Mouse (Mus musculus): ENCODE results near the gene Gm8909. TPM values are rescaled to one million over a fixed set of nuclear protein-coding genes. Genes with fewer than 3 reads are reported as not detected.
"Not testable (repeated sequence)": the region's sequence is repeated elsewhere in the genome, so short reads cannot be mapped to it uniquely, and the experiment has no call there.

Gene Gm8909
- total and polyA plus RNA-seq, 3 experiments: 0.25 to 35.5 TPM; not detected in 1

GRCm38 (mm10) chr17:36121352-36122020 is 46.9 kb downstream of the Gm8909 start, which contains the start of gene Gm19684:
Gene Gm19684 (plus strand): TSS chr17:36121678.
- peak within 1 kb of the TSS; percentile 34 to 57 (median 47) for H3K4me3 ChIP-seq (replicated peaks in 1 of 3; ENCODE audit: low read depth in 2 of 3, low read length in 2 of 3, poor library complexity in 1 of 3)
- H3K9ac ChIP-seq (ENCODE audit: insufficient read depth, low read depth): peak within 1 kb of the TSS; percentile 78
- H3K36me3 ChIP-seq (replicated peaks in 1 of 2; ENCODE audit: control insufficient read depth in 1 of 2, insufficient read depth in 1 of 2, low read length in 1 of 2); in situ Hi-C loops (cut with MboI; ENCODE audit: low pct_ligation_motif_present, low pct_unique_long_range_greater_than_20kb, low sequenced_read_pairs); H3K27me3 ChIP-seq (replicated peaks); H3K4me2 ChIP-seq (ENCODE audit: insufficient read depth, low read depth, poor library complexity, severe bottlenecking); H3K27ac ChIP-seq (ENCODE audit: insufficient read depth, low read depth); dilution Hi-C loops (cut with MboI; ENCODE audit: extremely low pct_ligation_motif_present, extremely low pct_unique_long_range_greater_than_20kb, low sequenced_read_pairs); H3K79me2 ChIP-seq (replicated peaks; ENCODE audit: control insufficient read depth, extremely low read depth, insufficient read depth, poor library complexity, severe bottlenecking); H3K9me3 ChIP-seq (replicated peaks; ENCODE audit: low read length): not testable (repeated sequence)
- TF ChIP-seq POLR2A (IDR thresholded peaks at IDR 0.05; ENCODE audit: low read depth, low read length) (peak; percentile 50; the same call in 1 of the 2 replicates), NELFE (IDR thresholded peaks at IDR 0.05; ENCODE audit: low read depth, low read length) (peak; percentile 31; the same call in 1 of the 2 replicates)
- peak; percentile 46 for DNase-seq (ENCODE audit: extremely low read depth)
- peaks cover 4 to 13% of the 10 kb centered on the region in 2 experiments; a peak in 2 of 4 replicates for H3K4me1 ChIP-seq (ENCODE audit: control insufficient read depth in 1 of 2, insufficient read depth in 2 of 2)

- Histone ChIP-seq H3K9ac (ENCODE audit: insufficient read depth, low read depth) (peak overlapping the region; percentile 78), H3K4me1 (ENCODE audit: control insufficient read depth in 1 of 2, insufficient read depth in 2 of 2) (peaks cover 4 to 13% of the 10 kb centered on the region in 2 experiments; a peak in 2 of 4 replicates), H3K4me3 (replicated peaks in 1 of 3; ENCODE audit: low read depth in 2 of 3, low read length in 2 of 3, poor library complexity in 1 of 3) (peak overlapping the region in 2 of 3 experiments; percentile 47 to 57)
- H3K9me3 ChIP-seq (replicated peaks; ENCODE audit: low read length); dilution Hi-C loops (cut with MboI; ENCODE audit: extremely low pct_ligation_motif_present, extremely low pct_unique_long_range_greater_than_20kb, low sequenced_read_pairs); H3K36me3 ChIP-seq (replicated peaks in 1 of 2; ENCODE audit: control insufficient read depth in 1 of 2, insufficient read depth in 1 of 2, low read length in 1 of 2); H3K79me2 ChIP-seq (replicated peaks; ENCODE audit: control insufficient read depth, extremely low read depth, insufficient read depth, poor library complexity, severe bottlenecking); in situ Hi-C loops (cut with MboI; ENCODE audit: low pct_ligation_motif_present, low pct_unique_long_range_greater_than_20kb, low sequenced_read_pairs); H3K4me2 ChIP-seq (ENCODE audit: insufficient read depth, low read depth, poor library complexity, severe bottlenecking); DNase-seq (ENCODE audit: extremely low read depth); H3K27ac ChIP-seq (ENCODE audit: insufficient read depth, low read depth); H3K27me3 ChIP-seq (replicated peaks): not testable (repeated sequence)
Measured at GRCm38 (mm10) chr17:36120839-36121238, 47.5 kb downstream of the Gm8909 start.

GRCm38 (mm10) chr17:36116545-36116944 is 51.8 kb downstream of the Gm8909 start:
- in situ Hi-C loops (cut with MboI; ENCODE audit: low pct_ligation_motif_present, low pct_unique_long_range_greater_than_20kb, low sequenced_read_pairs): loop anchor here (10.0 kb wide), 1 partner anchor 82 kb away; the partner anchor contains the start of gene H2-T23

More at GRCm38 (mm10) chr17:36116545-36116944, 51.8 kb downstream of the Gm8909 start:
- H3K9me3 ChIP-seq (replicated peaks; ENCODE audit: low read length); H3K4me2 ChIP-seq (ENCODE audit: insufficient read depth, low read depth, poor library complexity, severe bottlenecking); dilution Hi-C loops (cut with MboI; ENCODE audit: extremely low pct_ligation_motif_present, extremely low pct_unique_long_range_greater_than_20kb, low sequenced_read_pairs); H3K79me2 ChIP-seq (replicated peaks; ENCODE audit: control insufficient read depth, extremely low read depth, insufficient read depth, poor library complexity, severe bottlenecking); DNase-seq (ENCODE audit: extremely low read depth); H3K36me3 ChIP-seq (replicated peaks in 1 of 2; ENCODE audit: control insufficient read depth in 1 of 2, insufficient read depth in 1 of 2, low read length in 1 of 2); H3K9ac ChIP-seq (ENCODE audit: insufficient read depth, low read depth); H3K27ac ChIP-seq (ENCODE audit: insufficient read depth, low read depth); H3K27me3 ChIP-seq (replicated peaks); H3K4me3 ChIP-seq (replicated peaks in 1 of 3; ENCODE audit: low read depth in 2 of 3, low read length in 2 of 3, poor library complexity in 1 of 3): not testable (repeated sequence)
- H3K4me1 ChIP-seq (ENCODE audit: control insufficient read depth in 1 of 2, insufficient read depth in 2 of 2): peaks cover 4 to 13% of the 10 kb centered on the region in 2 experiments; a peak in 2 of 4 replicates

Other genes with a start within 250 kb of the Gm8909 start
- gene Abcf1, start 198.8 kb downstream of the Gm8909 start, total RNA-seq (2012; rRNA removed): 110 and 136 TPM in 2 replicates
- gene Abcf1, start 198.8 kb downstream of the Gm8909 start, total RNA-seq (2014; rRNA removed): 52.8 and 52.9 TPM in 2 replicates
- 290 and 352 TPM in 2 replicates for gene Abcf1, start 198.8 kb downstream of the Gm8909 start, polyA plus RNA-seq (2012; ENCODE audit: insufficient read length, low read depth)
- gene Gnl1, start 188.7 kb downstream of the Gm8909 start, total RNA-seq (2012; rRNA removed): 24.3 and 29.0 TPM in 2 replicates
- gene Gnl1, start 188.7 kb downstream of the Gm8909 start, total RNA-seq (2014; rRNA removed): 15.9 and 18.7 TPM in 2 replicates
- 33.4 and 41.1 TPM in 2 replicates for gene Gnl1, start 188.7 kb downstream of the Gm8909 start, polyA plus RNA-seq (2012; ENCODE audit: insufficient read length, low read depth)
- 5.5 and 8.3 TPM in 2 replicates for gene Prr3, start 188.3 kb downstream of the Gm8909 start, total RNA-seq (2012; rRNA removed)
- 2.3 and 4.0 TPM in 2 replicates for gene Prr3, start 188.3 kb downstream of the Gm8909 start, total RNA-seq (2014; rRNA removed)
- gene Prr3, start 188.3 kb downstream of the Gm8909 start, polyA plus RNA-seq (2012; ENCODE audit: insufficient read length, low read depth): 30.6 and 32.0 TPM in 2 replicates
- 9.8 and 16.1 TPM in 2 replicates for gene H2-T24, start 148.0 kb downstream of the Gm8909 start, total RNA-seq (2012; rRNA removed)
- 6.6 and 7.6 TPM in 2 replicates for gene H2-T24, start 148.0 kb downstream of the Gm8909 start, total RNA-seq (2014; rRNA removed)
- gene H2-T24, start 148.0 kb downstream of the Gm8909 start, polyA plus RNA-seq (2012; ENCODE audit: insufficient read length, low read depth): 8.9 and 9.3 TPM in 2 replicates
- 21.8 and 23.0 TPM in 2 replicates for gene H2-T23, start 135.7 kb downstream of the Gm8909 start, total RNA-seq (2012; rRNA removed)
- gene H2-T23, start 135.7 kb downstream of the Gm8909 start, total RNA-seq (2014; rRNA removed): 35.6 and 38.8 TPM in 2 replicates
- 42.1 and 75.0 TPM in 2 replicates for gene H2-T23, start 135.7 kb downstream of the Gm8909 start, polyA plus RNA-seq (2012; ENCODE audit: insufficient read length, low read depth)
- gene H2-T22, start 125.8 kb downstream of the Gm8909 start, total RNA-seq (2012; rRNA removed): 9.6 and 10.6 TPM in 2 replicates
- 14.9 and 16.4 TPM in 2 replicates for gene H2-T22, start 125.8 kb downstream of the Gm8909 start, total RNA-seq (2014; rRNA removed)
- 19.8 and 26.1 TPM in 2 replicates for gene H2-T22, start 125.8 kb downstream of the Gm8909 start, polyA plus RNA-seq (2012; ENCODE audit: insufficient read length, low read depth)
- 0.80 and 1.1 TPM in 2 replicates for gene Gm6034, start 125.6 kb downstream of the Gm8909 start, total RNA-seq (2012; rRNA removed)
- 0.42 TPM in 1 of 2 replicates, not detected in the other for gene Gm6034, start 125.6 kb downstream of the Gm8909 start, total RNA-seq (2014; rRNA removed)
- gene Gm6034, start 125.6 kb downstream of the Gm8909 start, polyA plus RNA-seq (2012; ENCODE audit: insufficient read length, low read depth): 1.7 and 2.1 TPM in 2 replicates
- gene Gm11127, start 110.2 kb downstream of the Gm8909 start, total RNA-seq (2012; rRNA removed): 23.8 and 25.1 TPM in 2 replicates
- gene Gm11127, start 110.2 kb downstream of the Gm8909 start, total RNA-seq (2014; rRNA removed): 1.2 and 2.0 TPM in 2 replicates
- 0.27 and 0.37 TPM in 2 replicates for gene Gm11127, start 110.2 kb downstream of the Gm8909 start, polyA plus RNA-seq (2012; ENCODE audit: insufficient read length, low read depth)
- gene Gm19684, start 46.9 kb downstream of the Gm8909 start, total RNA-seq (2012; rRNA removed): 0.34 and 0.55 TPM in 2 replicates
- 0.35 TPM in 1 of 2 replicates, not detected in the other for gene Gm19684, start 46.9 kb downstream of the Gm8909 start, total RNA-seq (2014; rRNA removed)
- 0.87 and 0.93 TPM in 2 replicates for gene Gm19684, start 46.9 kb downstream of the Gm8909 start, polyA plus RNA-seq (2012; ENCODE audit: insufficient read length, low read depth)
- not detected in 2 replicates for gene Gm7030, start 39.1 kb downstream of the Gm8909 start, total RNA-seq (2012; rRNA removed)
- gene Gm7030, start 39.1 kb downstream of the Gm8909 start, total RNA-seq (2014; rRNA removed): not detected in 2 replicates
- gene Gm7030, start 39.1 kb downstream of the Gm8909 start, polyA plus RNA-seq (2012; ENCODE audit: insufficient read length, low read depth): not detected in 2 replicates
- not detected in 2 replicates for gene H2-T3, start 21.8 kb upstream of the Gm8909 start, total RNA-seq (2012; rRNA removed)
- gene H2-T3, start 21.8 kb upstream of the Gm8909 start, total RNA-seq (2014; rRNA removed): not detected in 2 replicates
- gene H2-T3, start 21.8 kb upstream of the Gm8909 start, polyA plus RNA-seq (2012; ENCODE audit: insufficient read length, low read depth): 0.74 and 1.3 TPM in 2 replicates
- 53.8 and 59.7 TPM in 2 replicates for gene Rpp21, start 89.5 kb upstream of the Gm8909 start, total RNA-seq (2012; rRNA removed)
- 22.5 and 25.4 TPM in 2 replicates for gene Rpp21, start 89.5 kb upstream of the Gm8909 start, total RNA-seq (2014; rRNA removed)
- gene Rpp21, start 89.5 kb upstream of the Gm8909 start, polyA plus RNA-seq (2012; ENCODE audit: insufficient read length, low read depth): 44.2 and 50.5 TPM in 2 replicates
- 10.4 and 12.6 TPM in 2 replicates for gene Trim39, start 103.7 kb upstream of the Gm8909 start, total RNA-seq (2012; rRNA removed)
- 11.1 and 12.3 TPM in 2 replicates for gene Trim39, start 103.7 kb upstream of the Gm8909 start, total RNA-seq (2014; rRNA removed)
- gene Trim39, start 103.7 kb upstream of the Gm8909 start, polyA plus RNA-seq (2012; ENCODE audit: insufficient read length, low read depth): 14.2 and 14.5 TPM in 2 replicates
- 6.0 and 7.0 TPM in 2 replicates for gene H2-M10.2, start 118.0 kb upstream of the Gm8909 start, total RNA-seq (2012; rRNA removed)
- gene H2-M10.2, start 118.0 kb upstream of the Gm8909 start, total RNA-seq (2014; rRNA removed): not detected in 2 replicates
- gene H2-M10.2, start 118.0 kb upstream of the Gm8909 start, polyA plus RNA-seq (2012; ENCODE audit: insufficient read length, low read depth): 0.26 TPM in 1 of 2 replicates, not detected in the other
- 16.7 and 21.4 TPM in 2 replicates for gene H2-M10.1, start 157.6 kb upstream of the Gm8909 start, total RNA-seq (2012; rRNA removed)
- 0.43 and 0.78 TPM in 2 replicates for gene H2-M10.1, start 157.6 kb upstream of the Gm8909 start, total RNA-seq (2014; rRNA removed)
- 0.66 and 1.5 TPM in 2 replicates for gene H2-M10.1, start 157.6 kb upstream of the Gm8909 start, polyA plus RNA-seq (2012; ENCODE audit: insufficient read length, low read depth)
- gene H2-M10.3, start 199.9 kb upstream of the Gm8909 start, total RNA-seq (2012; rRNA removed): 0.13 and 0.17 TPM in 2 replicates
- not detected in 2 replicates for gene H2-M10.3, start 199.9 kb upstream of the Gm8909 start, total RNA-seq (2014; rRNA removed)
- gene H2-M10.3, start 199.9 kb upstream of the Gm8909 start, polyA plus RNA-seq (2012; ENCODE audit: insufficient read length, low read depth): not detected in 2 replicates

Measured in CH12.LX (cell line).